Mouse (Mus musculus) kidney, adult 2 months (tissue): ENCODE data around the gene Aox1. TPM values are rescaled to one million over a fixed set of nuclear protein-coding genes. Genes with fewer than 3 reads are reported as not detected.

Source experiments
- DNase-seq: peaks from one replicate; pipeline ENCODE4 v3.0.0; 2021
- H3K27ac ChIP-seq: fragments of 200-500 bp; 2 replicates; pipeline ENCODE4 v1.5.1; 2012; ENCODE audit warnings: low read depth, low read length, control low read depth, inconsistent platforms; ENCODE audit not compliant: insufficient read depth
- H3K27me3 ChIP-seq: fragments of 200-500 bp; replicated peaks from 2 replicates; pipeline ENCODE4 v1.6.1; 2012; ENCODE audit warnings: mild to moderate bottlenecking, moderate library complexity, low read length, inconsistent platforms; ENCODE audit not compliant: control insufficient read depth, insufficient read depth
- H3K36me3 ChIP-seq: fragments of 200-500 bp; 2 replicates; pipeline ENCODE4 v1.6.1; 2012; ENCODE audit warnings: mild to moderate bottlenecking, moderate library complexity, low read length, inconsistent platforms; ENCODE audit not compliant: control insufficient read depth, insufficient read depth
- H3K4me1 ChIP-seq: fragments of 200-500 bp; 2 replicates; pipeline ENCODE4 v1.6.1; 2011; ENCODE audit warnings: low read length; ENCODE audit not compliant: control insufficient read depth, insufficient read depth
- H3K4me3 ChIP-seq: fragments of 200-500 bp; 2 replicates; pipeline ENCODE4 v1.5.1; 2011; ENCODE audit warnings: mild to moderate bottlenecking, low read depth, low read length, control low read depth; ENCODE audit not compliant: insufficient read depth
- CTCF ChIP-seq: fragments of 200-500 bp; conservative IDR thresholded peaks from 2 replicates; pipeline ENCODE4 v1.5.1; 2011; ENCODE audit warnings: low read depth, mild to moderate bottlenecking, control low read depth, low read length, moderate library complexity, mixed read lengths; ENCODE audit not compliant: insufficient read depth, insufficient read length
- POLR2A ChIP-seq: fragments of 200-500 bp; IDR thresholded peaks from one replicate; pipeline ENCODE4 v1.6.1; 2011; ENCODE audit warnings: low read depth, low read length, control low read depth
- WGBS: fragments of 180-500 bp; shearing (Covaris S2); methylation state at CpG from one replicate; pipeline ENCODE4 v1.1.7; 2018; 5-methylcytosine and 5-hydroxymethylcytosine counted together
- polyA plus RNA-seq: library from polyadenylated mRNA; depleted of rRNA; stranded (reverse); fragments of >200 nt; gene quantifications from 2 replicates; pipeline ENCODE4 v1.2.3, GENCODE M21; 2012

Gene Aox1
- polyA plus RNA-seq, 1 experiment: 1.8 TPM

DNA sequence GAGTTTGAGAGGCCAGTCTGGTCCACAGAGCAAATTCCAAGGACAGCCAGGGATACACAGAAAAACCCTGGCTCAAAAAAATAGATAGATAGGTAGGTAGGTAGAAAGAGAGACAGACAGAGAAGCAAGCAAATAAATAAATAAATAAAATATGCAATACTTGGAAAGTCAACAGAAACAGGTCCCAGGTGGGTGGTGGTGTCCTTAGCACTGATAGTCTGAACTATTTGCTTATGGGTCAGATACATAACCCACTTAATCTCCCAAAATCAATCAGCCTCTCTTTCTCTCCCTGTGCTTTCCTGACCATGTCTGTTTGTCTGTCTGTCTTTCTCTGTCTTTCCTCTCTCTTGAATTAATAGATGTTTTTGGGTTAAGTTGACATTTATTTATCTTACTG, 48.2 kb downstream of the Aox1 start:
- no peak for DNase-seq
- Histone ChIP-seq H3K27me3 (no peaks in the 10 kb centered on the region; the same call in 1 of the 2 replicates), H3K4me3 (no peak overlapping the region), H3K36me3 (no peaks in the 10 kb centered on the region), H3K4me1 (no peaks in the 10 kb centered on the region), H3K27ac (no peak overlapping the region)
- TF ChIP-seq POLR2A: no peak
- TF ChIP-seq CTCF: no peak

DNA sequence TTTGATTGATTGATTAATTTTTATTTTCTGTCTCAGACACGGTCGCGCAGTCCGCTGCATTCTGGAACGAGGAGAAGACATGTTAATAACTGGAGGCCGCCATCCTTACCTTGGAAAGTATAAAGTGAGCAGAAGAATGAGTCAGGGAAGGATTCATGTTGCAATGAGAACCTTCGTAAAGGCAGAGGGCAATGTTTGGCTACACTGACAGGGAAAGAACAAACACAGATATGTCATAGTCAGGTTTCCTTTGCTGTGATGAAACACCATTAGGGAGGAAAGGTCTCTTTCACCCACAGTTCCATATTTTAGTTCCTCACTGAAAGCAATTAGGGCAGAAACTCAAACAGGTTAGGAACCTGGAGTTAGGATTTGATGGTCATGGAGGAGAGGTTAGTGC, 48.7 kb downstream of the Aox1 start:
- TF ChIP-seq POLR2A: no peak
- TF ChIP-seq CTCF: no peak
- no peaks in the 10 kb centered on the region for H3K36me3 ChIP-seq
- no peak overlapping the region for H3K4me3 ChIP-seq
- no peaks in the 10 kb centered on the region; the same call in 1 of the 2 replicates for H3K27me3 ChIP-seq
- DNase-seq: no peak
- WGBS: 83% methylated on average over 7 of the region's 7 CpGs
- no peaks in the 10 kb centered on the region for H3K4me1 ChIP-seq
- H3K27ac ChIP-seq: no peak overlapping the region

DNA sequence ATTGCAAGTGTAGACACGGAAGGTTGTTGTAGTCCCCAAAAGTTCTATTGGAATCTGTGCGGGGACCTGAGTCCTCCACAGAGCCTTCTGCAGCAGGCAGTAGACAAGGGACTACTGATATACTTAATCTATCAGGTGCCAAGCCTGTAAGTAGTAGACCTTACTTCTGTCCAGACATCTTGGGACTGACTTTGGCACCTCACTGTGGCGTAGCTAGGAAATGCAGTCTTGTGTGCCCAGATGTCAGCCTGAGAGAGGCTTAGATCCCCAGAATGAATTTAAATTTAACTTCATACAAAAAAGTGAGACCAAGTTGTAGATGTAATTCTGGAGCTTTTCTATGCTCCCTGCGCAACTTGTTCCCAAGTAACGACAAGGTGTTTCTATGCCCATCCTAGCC, 50.0 kb downstream of the Aox1 start:
- peak; percentile 5 for DNase-seq
- Histone ChIP-seq H3K27me3 (no peaks in the 10 kb centered on the region; the same call in 1 of the 2 replicates), H3K4me3 (no peak overlapping the region), H3K27ac (no peak overlapping the region), H3K36me3 (no peaks in the 10 kb centered on the region), H3K4me1 (no peaks in the 10 kb centered on the region)
- TF ChIP-seq POLR2A (no peak), CTCF (0 out of 2 replicates have a peak, but pooled peaks have one; percentile 18)
- 93% methylated on average over 5 of the region's 5 CpGs for whole genome bisulfite sequencing

DNA sequence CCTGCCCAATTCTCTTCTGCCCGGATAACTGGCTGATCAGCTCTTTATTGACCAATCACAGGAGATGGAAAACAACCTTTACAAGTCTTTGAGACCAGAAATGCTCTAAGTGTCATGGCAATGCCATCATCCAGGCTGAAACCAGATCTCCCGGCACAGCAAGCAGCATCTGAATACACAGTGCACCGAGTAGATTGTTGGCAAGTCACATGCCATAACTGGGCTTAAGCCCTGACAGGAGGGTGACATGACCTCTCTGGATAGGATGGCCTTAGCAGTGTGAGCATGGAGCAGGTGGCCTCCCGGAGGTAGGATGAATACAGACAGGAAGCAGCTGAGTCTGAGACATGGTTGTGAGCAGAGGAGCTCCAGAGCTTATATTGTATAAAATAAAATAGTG, 50.7 kb downstream of the Aox1 start:
- Histone ChIP-seq H3K4me1 (no peaks in the 10 kb centered on the region), H3K36me3 (no peaks in the 10 kb centered on the region), H3K4me3 (no peak overlapping the region), H3K27me3 (no peaks in the 10 kb centered on the region; the same call in 1 of the 2 replicates), H3K27ac (no peak overlapping the region)
- TF ChIP-seq CTCF: no peak
- no peak for TF ChIP-seq POLR2A
- DNase-seq: no peak
- 80% methylated on average over 4 of the region's 4 CpGs for WGBS

DNA sequence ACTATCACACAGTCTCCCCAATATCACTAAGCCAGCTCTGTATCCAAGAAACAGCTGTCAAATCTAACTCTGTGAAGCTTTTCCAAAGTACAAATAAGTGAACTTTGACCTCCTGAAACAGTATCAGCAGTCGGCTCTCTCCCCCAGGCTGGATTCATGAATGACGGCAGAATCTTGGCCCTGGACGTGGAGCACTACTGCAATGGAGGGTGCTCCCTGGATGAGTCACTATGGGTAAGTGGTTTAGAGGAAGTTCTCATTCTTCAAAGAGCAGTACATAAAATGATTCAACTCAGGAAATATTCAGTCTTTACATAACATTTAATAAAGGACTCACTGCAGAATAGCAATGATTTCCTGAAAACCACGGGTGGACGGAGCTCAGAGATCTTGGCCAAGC, 51.6 kb downstream of the Aox1 start:
- WGBS: 64% methylated on average over 5 of the region's 5 CpGs
- DNase-seq: no peak
- no peak for TF ChIP-seq POLR2A
- TF ChIP-seq CTCF: no peak
- Histone ChIP-seq H3K4me1 (no peaks in the 10 kb centered on the region), H3K27me3 (no peaks in the 10 kb centered on the region; the same call in 1 of the 2 replicates), H3K27ac (no peak overlapping the region), H3K36me3 (no peaks in the 10 kb centered on the region), H3K4me3 (no peak overlapping the region)

DNA sequence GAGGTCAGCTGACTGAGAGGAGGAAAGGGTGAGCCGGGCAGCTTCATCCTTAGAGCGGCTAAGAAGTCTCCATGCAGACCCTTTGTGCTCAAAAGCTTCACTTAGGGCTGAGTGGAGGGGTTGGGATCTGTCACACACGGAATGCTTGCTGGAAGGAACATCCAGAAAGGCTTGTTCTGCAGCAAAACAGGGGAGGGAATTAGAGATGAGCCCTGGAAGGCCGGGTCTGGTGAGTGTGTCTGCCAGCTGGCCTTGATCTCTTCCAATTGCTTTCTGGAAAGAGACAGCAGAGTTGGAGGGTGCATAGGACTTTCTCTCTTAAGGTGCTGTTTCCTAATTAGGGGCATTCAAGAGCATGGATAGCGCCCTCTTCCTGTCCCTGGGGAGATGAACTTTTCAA, 59.6 kb downstream of the Aox1 start:
- Histone ChIP-seq H3K27ac (no peak overlapping the region), H3K36me3 (no peaks in the 10 kb centered on the region), H3K4me3 (no peak overlapping the region), H3K27me3 (no peaks in the 10 kb centered on the region), H3K4me1 (no peaks in the 10 kb centered on the region)
- DNase-seq: no peak
- 59% methylated on average over 5 of the region's 5 CpGs for WGBS
- TF ChIP-seq CTCF: no peak

DNA sequence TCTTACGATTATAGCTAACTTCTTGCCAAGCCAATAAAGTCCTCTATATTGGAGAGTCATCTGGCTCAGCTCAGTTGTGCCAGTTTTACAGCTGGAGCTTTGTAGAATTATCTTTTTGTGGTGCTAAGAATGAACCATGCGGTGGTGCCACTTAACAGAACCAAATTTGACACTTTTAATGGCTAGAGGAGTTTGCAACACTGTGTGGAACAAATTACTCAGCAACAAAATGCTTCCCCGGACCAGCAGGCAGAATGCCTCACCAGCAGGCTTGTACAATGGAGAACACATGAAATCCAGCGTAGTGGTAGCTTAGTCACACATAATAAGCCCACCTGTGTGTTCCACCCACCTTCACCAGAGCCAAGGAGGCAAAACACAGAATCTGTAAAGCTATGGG, 60.5 kb downstream of the Aox1 start:
- TF ChIP-seq POLR2A: no peak
- TF ChIP-seq CTCF: no peak
- Histone ChIP-seq H3K27ac (no peak overlapping the region), H3K27me3 (no peaks in the 10 kb centered on the region), H3K4me3 (no peak overlapping the region), H3K36me3 (no peaks in the 10 kb centered on the region), H3K4me1 (no peaks in the 10 kb centered on the region)
- no peak for DNase-seq
- 65% methylated on average over 4 of the region's 4 CpGs for WGBS

DNA sequence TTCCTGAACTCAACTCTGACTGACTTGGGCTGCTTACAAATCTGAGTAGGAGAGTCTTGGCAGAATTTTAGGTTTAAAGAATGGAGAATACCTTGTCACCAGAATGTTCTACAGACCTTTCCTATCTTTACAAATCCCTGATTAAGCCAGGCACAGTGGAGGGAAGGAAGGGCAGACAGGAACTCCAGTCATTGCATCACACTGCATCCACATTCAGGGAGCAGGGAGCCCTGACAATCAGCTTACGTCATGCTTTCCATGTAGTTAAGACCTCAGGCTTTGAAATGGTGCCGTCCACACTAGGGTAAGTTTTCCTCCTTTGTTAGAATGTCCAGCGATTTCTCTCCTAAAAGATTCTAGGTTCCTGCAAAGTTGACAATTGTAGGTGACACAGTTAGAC, 61.5 kb downstream of the Aox1 start:
- H3K4me1 ChIP-seq: no peaks in the 10 kb centered on the region
- H3K27ac ChIP-seq: no peak overlapping the region
- no peak for DNase-seq
- WGBS: 79% methylated on average over 3 of the region's 3 CpGs
- H3K4me3 ChIP-seq: no peak overlapping the region
- no peaks in the 10 kb centered on the region for H3K27me3 ChIP-seq
- no peaks in the 10 kb centered on the region for H3K36me3 ChIP-seq
- no peak for TF ChIP-seq CTCF
- no peak for TF ChIP-seq POLR2A
